Mouse (Mus musculus): Measurements from ENCODE around the gene Auh.

DNA sequence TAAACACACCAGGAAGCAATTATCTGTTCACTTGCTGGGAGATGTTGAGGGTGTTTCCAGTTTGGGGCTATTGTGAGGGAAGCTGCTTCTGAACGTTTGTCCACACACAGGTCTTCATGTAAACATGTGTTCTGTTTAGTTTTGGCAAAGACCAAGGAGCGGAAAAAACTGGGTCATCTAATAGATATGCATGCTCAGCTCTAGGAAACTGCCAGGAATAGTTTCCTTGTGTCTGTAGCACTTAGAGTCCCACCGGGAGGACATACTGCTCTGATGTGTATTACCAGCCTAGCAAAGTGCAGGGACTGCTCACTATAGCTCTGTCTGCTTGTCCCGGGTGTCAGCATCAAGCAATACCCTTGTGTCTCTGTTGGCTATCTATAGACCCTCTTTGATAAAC is 127.0 kb downstream of the Auh start:
- TF ChIP-seq BHLHE40 (IDR thresholded peaks at IDR 0.05; ENCODE audit: low read depth, low read length) = no peak
- no peak for TF ChIP-seq MAX (IDR thresholded peaks at IDR 0.05; ENCODE audit: low read length)
- no peak for TF ChIP-seq E2F4 (IDR thresholded peaks at IDR 0.05; ENCODE audit: insufficient replicate concordance, low read depth, low read length)
- TF ChIP-seq UBTF (IDR thresholded peaks at IDR 0.05; ENCODE audit: low read depth, low read length) = no peak
- no peak for TF ChIP-seq CTCF (conservative IDR thresholded peaks at IDR 0.05 in 1 of 2, IDR thresholded peaks at IDR 0.05 in 1 of 2; ENCODE audit: low read depth in 2 of 2, low read length in 2 of 2)
- no peak for TF ChIP-seq MAFK (IDR thresholded peaks at IDR 0.05; ENCODE audit: insufficient replicate concordance, low read length)
- TF ChIP-seq NRF1 (IDR thresholded peaks at IDR 0.05; ENCODE audit: low read depth, low read length) = no peak
- no peak for TF ChIP-seq USF1 (IDR thresholded peaks at IDR 0.05; ENCODE audit: low read depth, low read length)
- TF ChIP-seq POLR2A (IDR thresholded peaks at IDR 0.05; ENCODE audit: low read depth, low read length) = no peak
- TF ChIP-seq HCFC1 (IDR thresholded peaks at IDR 0.05; ENCODE audit: low read depth, low read length) = no peak
- no peak for TF ChIP-seq RAD21 (IDR thresholded peaks at IDR 0.05; ENCODE audit: low read depth, low read length)
- no peak for TF ChIP-seq RCOR1 (conservative IDR thresholded peaks at IDR 0.05; ENCODE audit: low read depth, low read length)
